Mouse (Mus musculus) mouse embryonic stem cell (cell line): Measurements from ENCODE around the gene Adamts12.

ENCODE experiments used
- in situ Hi-C, 2 experiments: fragments of 300-500 bp; cut with MboI; formaldehyde crosslinking; loops; 1 replicate in 1 of 2; 3 replicates in 1 of 2; pipeline ENCODE4 v1.14.3; 2019 to 2020; ENCODE audit warnings: low sequenced_read_pairs in 2 of 2, low pct_unique_long_range_greater_than_20kb in 1 of 2, mixed read lengths in 1 of 2; ENCODE audit not compliant: unreplicated experiment in 1 of 2

Gene Adamts12

GRCm38 (mm10) chr15:11064558-11065411, at the start of gene Adamts12:
TSS of gene Adamts12 (plus strand) at chr15:11064790.
- in situ Hi-C loops = no loop called here

GRCm38 (mm10) chr15:11014931-11015330, 49.7 kb upstream of the Adamts12 start:
- in situ Hi-C loops = loop anchor here in 1 of 2 experiments (10.0 kb wide), 1 partner anchor 90 kb away; no protein-coding TSS in a partner anchor

GRCm38 (mm10) chr15:11026801-11027561, 37.6 kb upstream of the Adamts12 start:
- in situ Hi-C loops = no loop called here

GRCm38 (mm10) chr15:11030188-11030587, 34.4 kb upstream of the Adamts12 start:
- in situ Hi-C loops = loop anchor here in 1 of 2 experiments (10.0 kb wide), 1 partner anchor 295 kb away; no protein-coding TSS in a partner anchor

GRCm38 (mm10) chr15:11035947-11036474, 28.6 kb upstream of the Adamts12 start:
- in situ Hi-C loops = loop anchor here in 1 of 2 experiments (10.0 kb wide), 1 partner anchor 289 kb away; no protein-coding TSS in a partner anchor

GRCm38 (mm10) chr15:11036535-11037375, 27.8 kb upstream of the Adamts12 start:
- in situ Hi-C loops = loop anchor here in 1 of 2 experiments (10.0 kb wide), 1 partner anchor 288 kb away; no protein-coding TSS in a partner anchor

- in situ Hi-C loops = loop anchor here in 1 of 2 experiments (10.0 kb wide), 1 partner anchor 287 kb away; no protein-coding TSS in a partner anchor
Observed at GRCm38 (mm10) chr15:11037376-11037695, 27.3 kb upstream of the Adamts12 start.

- in situ Hi-C loops = loop anchor here in 1 of 2 experiments (10.0 kb wide), 1 partner anchor 287 kb away; no protein-coding TSS in a partner anchor
Observed at GRCm38 (mm10) chr15:11037711-11038110, 26.9 kb upstream of the Adamts12 start, which contains the start of gene Rxfp3. TSS of gene Rxfp3 (minus strand) at chr15:11037991.

- in situ Hi-C loops = loop anchor here in 1 of 2 experiments (10.0 kb wide), 1 partner anchor 286 kb away; no protein-coding TSS in a partner anchor
Observed at GRCm38 (mm10) chr15:11038476-11038875, 26.1 kb upstream of the Adamts12 start.

- in situ Hi-C loops = no loop called here
Observed at GRCm38 (mm10) chr15:11040067-11040466, 24.5 kb upstream of the Adamts12 start.

- in situ Hi-C loops = no loop called here
Observed at GRCm38 (mm10) chr15:11041229-11041628, 23.4 kb upstream of the Adamts12 start.

GRCm38 (mm10) chr15:11042828-11043227, 21.8 kb upstream of the Adamts12 start:
- in situ Hi-C loops = no loop called here

GRCm38 (mm10) chr15:11053678-11054439, 10.7 kb upstream of the Adamts12 start:
- in situ Hi-C loops = no loop called here

GRCm38 (mm10) chr15:11054440-11055080, 10.0 kb upstream of the Adamts12 start:
- in situ Hi-C loops = no loop called here

GRCm38 (mm10) chr15:11062903-11063302, 1.7 kb upstream of the Adamts12 start:
- in situ Hi-C loops = no loop called here

GRCm38 (mm10) chr15:11064160-11064557, 431 bp upstream of the Adamts12 start:
- in situ Hi-C loops = no loop called here
